Mouse (Mus musculus) naive thymus-derived CD4-positive, alpha-beta T cell, adult 2 months (primary cell): Measurements from ENCODE around the gene Olfr1109.

Experiments
- DNase-seq: peaks from one replicate; pipeline ENCODE4 v3.0.0-alpha.2; 2011; ENCODE audit warnings: low read depth

Olfr1109 gene

DNA sequence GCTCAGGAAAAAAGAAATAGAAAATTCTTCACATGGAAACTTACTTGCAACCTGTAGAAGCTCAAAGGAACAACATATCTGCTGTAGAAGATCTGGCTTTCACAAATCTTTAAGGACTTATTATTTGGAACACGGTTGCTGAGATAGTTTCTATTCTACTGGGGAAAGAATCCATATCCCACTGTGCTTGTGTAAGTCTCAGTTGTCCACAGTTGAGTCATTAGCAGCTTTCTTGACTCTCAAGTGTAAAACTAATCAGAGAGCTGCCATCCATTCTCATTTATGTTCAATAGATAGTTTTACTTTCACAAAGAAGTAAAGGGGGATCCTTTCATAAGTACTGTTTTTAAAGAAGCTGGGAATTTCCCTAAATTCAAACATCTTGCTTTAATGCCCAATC is at the start of gene Olfr1109:
Gene Olfr1109 (minus strand): TSS at position 101 of the 400 bp plus-strand sequence.
- DNase-seq = no peak

DNA sequence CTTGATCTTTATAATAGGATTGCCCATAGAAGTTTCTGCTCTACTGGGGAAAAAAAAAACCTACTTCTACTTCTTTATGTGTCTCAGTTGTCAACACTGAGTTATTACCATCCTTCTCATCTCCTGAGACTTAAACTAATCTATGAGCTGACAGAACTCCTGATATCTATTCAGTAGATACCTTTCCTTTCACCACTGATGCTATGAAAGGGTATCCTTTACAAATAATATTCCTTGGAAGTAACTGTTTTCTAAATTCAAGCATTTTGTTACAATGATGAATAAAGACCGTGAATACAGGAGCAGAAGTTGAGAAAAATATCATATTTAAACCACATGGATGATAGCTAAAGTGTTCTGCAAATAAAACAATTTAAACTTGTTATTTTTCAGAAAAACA is 44.4 kb upstream of the Olfr1109 start, which contains the start of gene Olfr1110:
Gene Olfr1110 (minus strand): TSS at position 101 of the 400 bp plus-strand sequence.
- no peak for DNase-seq

DNA sequence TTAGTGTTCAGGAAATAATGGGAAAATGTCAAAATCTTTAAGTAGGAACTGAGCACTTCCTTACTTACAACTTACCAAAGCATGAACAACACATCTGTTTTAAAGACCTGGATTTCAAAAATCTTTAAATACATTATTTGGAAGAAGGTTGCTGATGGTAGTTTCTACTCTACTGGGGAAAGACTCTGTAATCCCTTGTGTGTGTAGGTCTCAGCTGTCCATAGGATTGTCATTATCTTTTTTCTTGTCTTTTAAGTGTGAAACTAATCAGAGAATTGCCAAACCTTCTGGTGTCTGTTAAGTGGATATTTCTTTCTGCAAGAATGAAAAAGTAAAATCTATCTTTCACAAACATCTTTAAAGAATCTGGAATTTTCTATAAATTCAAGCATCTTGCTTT is 18.7 kb upstream of the Olfr1109 start, which contains the start of gene Olfr259:
Gene Olfr259 (minus strand): TSS at position 101 of the 400 bp plus-strand sequence.
- no peak for DNase-seq

DNA sequence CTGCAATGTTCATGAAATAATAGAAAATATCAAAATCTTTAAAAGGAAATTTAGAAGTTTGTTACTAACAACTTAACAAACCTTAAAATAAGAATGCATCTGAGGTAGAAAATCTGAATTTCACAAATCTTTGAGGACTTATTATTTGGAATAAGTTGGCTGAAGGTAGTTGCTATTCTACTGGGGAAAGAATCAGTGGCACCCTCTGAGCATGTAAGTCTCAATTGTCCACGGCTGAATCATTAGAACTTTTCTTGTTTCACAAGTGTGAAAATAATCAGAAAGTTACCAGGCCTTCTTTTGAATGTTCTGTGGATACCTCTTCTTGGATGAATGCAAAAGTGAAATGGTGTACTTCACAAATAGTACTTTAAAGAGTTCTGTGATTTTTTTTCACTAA is 20.1 kb downstream of the Olfr1109 start, which contains the start of gene Olfr1107:
Gene Olfr1107 (minus strand): TSS at position 101 of the 400 bp plus-strand sequence.
- no peak for DNase-seq

DNA sequence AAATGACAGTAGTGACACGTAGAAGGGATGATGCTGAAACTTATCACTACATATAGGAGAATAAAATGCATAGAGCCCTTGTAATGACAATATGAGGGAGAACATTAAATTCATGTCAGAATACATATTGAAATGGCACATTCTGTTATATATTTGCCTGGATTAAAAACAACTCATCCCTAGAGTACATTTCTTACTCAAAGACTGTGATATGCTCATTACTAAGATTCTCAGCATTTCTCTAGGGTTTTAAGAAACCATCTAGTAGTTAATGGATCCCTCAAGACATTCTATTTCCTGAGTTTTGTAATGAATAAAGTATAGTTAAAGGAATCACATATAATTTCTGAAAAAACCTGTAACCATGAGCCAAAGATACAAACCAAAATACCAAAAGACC is 43.6 kb downstream of the Olfr1109 start, which contains the start of gene Olfr1106:
Gene Olfr1106 (minus strand): TSS at position 101 of the 400 bp plus-strand sequence.
- DNase-seq = no peak
